In genomic region chr12:79173721-79174120, GRCm38 (mm10) we compare ENCODE assay signal across 19 mouse cellular contexts. TPM values are rescaled to one million over a fixed set of nuclear protein-coding genes. Genes with fewer than 3 reads are reported as not detected.
DNase-seq lines count a peak whose midpoint lies in the region; ATAC-seq and TF ChIP-seq lines count a peak whose summit lies in the region.
"Had no signal": no experiment of that assay in that cellular context is flagged by ENCODE, and none has a peak within 500 bp of the region (broad histone marks: within the 10 kb centered on the region; RNA-seq: fewer than 3 reads in every experiment).

No protein-coding gene starts in this region.

- peaks cover 0 to 22% of the 10 kb centered on the region in 2 experiments; a peak in 3 of 4 replicates for H3K36me3 ChIP-seq in MEL (ENCODE audit: control insufficient read depth in 1 of 2, insufficient read depth in 2 of 2, low read length in 2 of 2)
- peaks cover 34% of the 10 kb centered on the region for H3K36me3 ChIP-seq in liver, embryonic 15.5 days (replicated peaks)

- peak overlapping the region; percentile 46 for H3K4me2 ChIP-seq in liver, embryonic 15.5 days

- peaks cover 9 to 10% of the 10 kb centered on the region in 2 experiments for H3K4me1 ChIP-seq in MEL (ENCODE audit: control insufficient read depth in 1 of 2, insufficient read depth in 2 of 2, low read length in 2 of 2)
- H3K4me1 ChIP-seq in liver, embryonic 15.5 days (replicated peaks), result peaks cover 30% of the 10 kb centered on the region

- TF ChIP-seq POLR2A in MEL (IDR thresholded peaks at IDR 0.05; ENCODE audit: control insufficient read depth in 1 of 2, insufficient read depth in 1 of 2, low read depth in 1 of 2, low read length in 2 of 2, poor library complexity in 1 of 2), result no peak

- whole genome bisulfite sequencing in liver, embryonic 15.5 days (ENCODE audit: insufficient replicate concordance), result 25% methylated on average over 5 of the region's 5 CpGs

- DNase-seq in gastrocnemius, postnatal 10 days, result peak; percentile 10
- DNase-seq in gastrocnemius, adult 2 months, result no peak
- peak; percentile 74 for DNase-seq in MEL (ENCODE audit: low read depth, low spot score)
- peak; percentile 55 for DNase-seq in c-Kit-positive CD71-positive TER-119-positive erythroid progenitor cells, embryonic 14.5 days (ENCODE audit: low spot score)
- no peak for DNase-seq in left cerebral cortex, postnatal 25 days (ENCODE audit: low spot score in 2 of 2)
- DNase-seq in kidney, postnatal 36 days, result no peak
- DNase-seq: adrenal gland, adult 8-10 months; kidney, adult 8-10 months; lung, postnatal 14 days; retina, postnatal 1 day; thymus, postnatal 25 days had no signal

- H3K4me3 ChIP-seq in gastrocnemius, adult 2 months, result no peak overlapping the region
- H3K4me3 ChIP-seq in MEL (ENCODE audit: control insufficient read depth in 1 of 2, insufficient read depth in 1 of 2, low read depth in 2 of 2, low read length in 2 of 2), result no peak overlapping the region
- no peak overlapping the region for H3K4me3 ChIP-seq in liver, embryonic 15.5 days (replicated peaks)
- H3K4me3 ChIP-seq: forebrain, embryonic 13.5 days; midbrain, embryonic 10.5 days had no signal

- no peaks in the 10 kb centered on the region for H3K9me3 ChIP-seq in MEL (replicated peaks; ENCODE audit: insufficient read depth, low read length)
- H3K9me3 ChIP-seq in liver, embryonic 15.5 days (replicated peaks), result no peaks in the 10 kb centered on the region
- H3K9me3 ChIP-seq: forebrain, embryonic 13.5 days; hindbrain, embryonic 15.5 days; limb, embryonic 13.5 days; midbrain, embryonic 10.5 days had no signal

- intact Hi-C loops in gastrocnemius, adult 2 months (cut with DNase I), result loop anchor here (5.0 to 10.0 kb wide), 2 partner anchors 1471 to 1774 kb away; partner anchors contain the start of genes Erh, Slc39a9 and Srsf5
- intact Hi-C loops in left cerebral cortex, postnatal 25 days (cut with DNase I), result loop anchor here (5.0 kb wide), 1 partner anchor 311 kb away; the partner anchor contains the start of genes Atp6v1d and Eif2s1

- H3K27me3 ChIP-seq in MEL (ENCODE audit: control insufficient read depth in 1 of 2, insufficient read depth in 2 of 2, low read length in 2 of 2), result no peaks in the 10 kb centered on the region
- H3K27me3 ChIP-seq in liver, embryonic 15.5 days, result no peaks in the 10 kb centered on the region
- H3K27me3 ChIP-seq: forebrain, embryonic 13.5 days; hindbrain, embryonic 15.5 days; limb, embryonic 13.5 days had no signal

- TF ChIP-seq RAD21 in MEL (IDR thresholded peaks at IDR 0.05; ENCODE audit: low read depth, low read length), result no peak

- peak overlapping the region; percentile 35; the same call in 1 of the 2 replicates for H3K9ac ChIP-seq in MEL (ENCODE audit: control insufficient read depth, low read depth, low read length, poor library complexity, severe bottlenecking)
- 0 out of 2 replicates have a peak overlapping the region, but pooled peaks have one; percentile 6 for H3K9ac ChIP-seq in liver, embryonic 15.5 days
- H3K9ac ChIP-seq: forebrain, embryonic 13.5 days; hindbrain, embryonic 15.5 days; limb, embryonic 13.5 days had no signal

- ATAC-seq in liver, embryonic 15.5 days (ENCODE audit: insufficient read depth), result no peak
- ATAC-seq: forebrain, embryonic 13.5 days had no signal

- H3K79me2 ChIP-seq in MEL (ENCODE audit: control insufficient read depth, insufficient read depth, low read length, poor library complexity), result peaks cover 18% of the 10 kb centered on the region

- peak; percentile 79 to 80 for TF ChIP-seq EP300 in MEL (IDR thresholded peaks at IDR 0.05; ENCODE audit: low read depth in 1 of 2, low read length in 2 of 2)

- no peak for TF ChIP-seq CTCF in gastrocnemius, adult 2 months (IDR thresholded peaks at IDR 0.05)
- TF ChIP-seq CTCF in MEL (IDR thresholded peaks at IDR 0.05 in 2 of 3, conservative IDR thresholded peaks at IDR 0.05 in 1 of 3; ENCODE audit: control insufficient read depth in 1 of 3, insufficient read depth in 1 of 3, low read depth in 2 of 3, low read length in 3 of 3, poor library complexity in 1 of 3, severe bottlenecking in 1 of 3), result no peak

- no peak overlapping the region for H3K27ac ChIP-seq in gastrocnemius, adult 2 months
- H3K27ac ChIP-seq in MEL (ENCODE audit: control insufficient read depth, low read depth, low read length), result peak overlapping the region; percentile 75
- peak overlapping the region; percentile 66 for H3K27ac ChIP-seq in liver, embryonic 15.5 days (replicated peaks)
- H3K27ac ChIP-seq: forebrain, embryonic 13.5 days; hindbrain, embryonic 15.5 days; limb, embryonic 13.5 days; midbrain, embryonic 10.5 days had no signal

TF ChIP-seq in MEL, 35 proteins besides CTCF, POLR2A, EP300 and RAD21:
- TF ChIP-seq KAT2A (conservative IDR thresholded peaks at IDR 0.05; ENCODE audit: low read depth, low read length) (no peak), RCOR1 (IDR thresholded peaks at IDR 0.05; ENCODE audit: low read depth, low read length) (peak; percentile 25; the same call in 1 of the 2 replicates), GATA1 (IDR thresholded peaks at IDR 0.05; ENCODE audit: low read depth, low read length) (peak; percentile 89), TAL1 (IDR thresholded peaks at IDR 0.05; ENCODE audit: low read length) (peak; percentile 53), ETS1 (IDR thresholded peaks at IDR 0.05; ENCODE audit: low read depth, low read length) (peak; percentile 62), SIN3A (IDR thresholded peaks at IDR 0.05; ENCODE audit: low read length) (peak; percentile 38; the same call in 1 of the 2 replicates), TCF12 (IDR thresholded peaks at IDR 0.05; ENCODE audit: low read depth, low read length) (peak; percentile 87), ZMIZ1 (IDR thresholded peaks at IDR 0.05; ENCODE audit: low read depth, low read length) (no peak), USF1 (IDR thresholded peaks at IDR 0.05; ENCODE audit: low read depth, low read length) (no peak)

RNA-seq across cellular contexts. Expression of gene Vti1b, which starts 1.3 kb away (rescaled TPM):
- total RNA-seq in gastrocnemius, postnatal 10 days (2021), result 10 to 100 TPM; 50.3 to 60.1 TPM
- 10 to 100 TPM; 72.1 to 88.9 TPM for total RNA-seq in gastrocnemius, adult 2 months (2021)
- total RNA-seq in MEL (2012; rRNA removed), result 69.8 and 73.0 TPM in 2 replicates
- polyA plus RNA-seq in MEL (2012; ENCODE audit: insufficient read depth in 1 of 2, insufficient read length in 2 of 2, low read depth in 1 of 2, low replicate concordance in 2 of 2, missing spikeins in 1 of 2), result 10 to 100 TPM in 1 of 2 experiments, not detected in 1; 54.3 TPM
- polyA plus RNA-seq in liver, embryonic 15.5 days (2015; fragmentation: Nextera tagmentation; extraction: Ambion mirVana), result 33.1 and 33.2 TPM in 2 replicates
- 100 to 1,000 TPM; 243 to 249 TPM for total RNA-seq in left cerebral cortex, postnatal 25 days (2021)

RNA-seq across cellular contexts. Expression of gene Rdh11, which starts 18.4 kb away (rescaled TPM):
- 1 to 10 TPM; 4.5 to 4.7 TPM for total RNA-seq in gastrocnemius, postnatal 10 days (2021)
- 1 to 10 TPM; 2.0 to 2.6 TPM for total RNA-seq in gastrocnemius, adult 2 months (2021)
- total RNA-seq in MEL (2012; rRNA removed), result 26.7 and 29.8 TPM in 2 replicates
- 10 to 100 TPM; 22.0 to 44.5 TPM for polyA plus RNA-seq in MEL (2012; ENCODE audit: insufficient read depth in 1 of 2, insufficient read length in 2 of 2, low read depth in 1 of 2, low replicate concordance in 2 of 2, missing spikeins in 1 of 2)
- polyA plus RNA-seq in liver, embryonic 15.5 days (2015; fragmentation: Nextera tagmentation; extraction: Ambion mirVana), result 20.8 and 22.2 TPM in 2 replicates
- 10 to 100 TPM; 19.6 to 21.3 TPM for total RNA-seq in left cerebral cortex, postnatal 25 days (2021)

RNA-seq across cellular contexts. Expression of gene Rdh12, which starts 35.0 kb away (rescaled TPM):
- under 1 TPM; 0.35 to 0.41 TPM for total RNA-seq in gastrocnemius, postnatal 10 days (2021)
- total RNA-seq in gastrocnemius, adult 2 months (2021), result under 1 TPM in 1 of 2 experiments, not detected in 1; 0.20 TPM
- 0.15 and 0.29 TPM in 2 replicates for total RNA-seq in MEL (2012; rRNA removed)
- under 1 TPM in 1 of 2 experiments, not detected in 1; 0.35 TPM for polyA plus RNA-seq in MEL (2012; ENCODE audit: insufficient read depth in 1 of 2, insufficient read length in 2 of 2, low read depth in 1 of 2, low replicate concordance in 2 of 2, missing spikeins in 1 of 2)
- 1.3 and 1.4 TPM in 2 replicates for polyA plus RNA-seq in liver, embryonic 15.5 days (2015; fragmentation: Nextera tagmentation; extraction: Ambion mirVana)
- total RNA-seq in left cerebral cortex, postnatal 25 days (2021), result 1 to 10 TPM; 1.4 to 2.1 TPM

RNA-seq across cellular contexts. Expression of gene Arg2, which starts 43.1 kb away (rescaled TPM):
- total RNA-seq in gastrocnemius, postnatal 10 days (2021), result not detected
- total RNA-seq in gastrocnemius, adult 2 months (2021), result not detected
- not detected in 2 replicates for total RNA-seq in MEL (2012; rRNA removed)
- polyA plus RNA-seq in MEL (2012; ENCODE audit: insufficient read depth in 1 of 2, insufficient read length in 2 of 2, low read depth in 1 of 2, low replicate concordance in 2 of 2, missing spikeins in 1 of 2), result not detected
- 0.06 and 0.18 TPM in 2 replicates for polyA plus RNA-seq in liver, embryonic 15.5 days (2015; fragmentation: Nextera tagmentation; extraction: Ambion mirVana)
- 1 to 10 TPM; 3.2 to 4.0 TPM for total RNA-seq in left cerebral cortex, postnatal 25 days (2021)
- total RNA-seq: gastrocnemius, adult 18-20 months; heart, adult 18-20 months had no signal
- polyA plus RNA-seq: heart, postnatal 0 days had no signal

Comparison
In these comparisons a context has a peak if more than half of its experiments do, and no peak if none do; other contexts are left out.
1. DNase-seq: peak in gastrocnemius, postnatal 10 days (single experiment), MEL (single experiment) and c-Kit-positive CD71-positive TER-119-positive erythroid progenitor cells, embryonic 14.5 days (single experiment); none in gastrocnemius, adult 2 months (single experiment), left cerebral cortex, postnatal 25 days (0 of 2) and kidney, postnatal 36 days (0 of 2).